Mouse (Mus musculus) C2C12 (cell line): ENCODE measurements around the gene E2f8.

Experiments
- CEBPB ChIP-seq: IDR thresholded peaks from one replicate; pipeline ENCODE4 v1.6.1; 2011; ENCODE audit warnings: low read depth, mild to moderate bottlenecking, control low read depth, moderate library complexity
- CTCF ChIP-seq: IDR thresholded peaks from one replicate; pipeline ENCODE4 v1.5.1; 2011; ENCODE audit not compliant: control insufficient read depth, insufficient read depth, insufficient read length
- MAX ChIP-seq: IDR thresholded peaks from one replicate; pipeline ENCODE4 v1.6.1; 2011; ENCODE audit warnings: mild to moderate bottlenecking, control low read depth
- USF1 ChIP-seq: IDR thresholded peaks from one replicate; pipeline ENCODE4 v1.6.1; 2011; ENCODE audit warnings: low read depth, mild to moderate bottlenecking, control low read depth, moderate library complexity

DNA sequence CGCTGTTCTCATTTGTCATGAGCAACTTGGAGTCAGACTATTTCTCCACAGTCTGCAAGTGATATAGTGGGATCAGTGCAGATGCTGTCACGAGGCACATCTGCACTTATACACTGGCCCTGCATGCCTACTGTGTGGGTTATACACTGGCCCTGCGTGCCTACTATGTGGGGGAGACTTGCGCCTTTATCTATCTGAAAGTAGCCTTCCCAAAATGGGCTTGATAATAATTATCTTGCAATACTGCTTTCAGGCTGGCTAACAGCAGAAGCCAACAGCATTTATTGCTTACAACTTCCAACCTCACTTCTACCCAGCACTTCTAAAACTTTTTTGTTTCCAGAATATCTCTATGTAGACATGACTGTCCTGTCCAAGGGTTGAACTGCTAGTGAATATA lies 19.6 kb downstream of the E2f8 start:
- TF ChIP-seq USF1 (no peak), CTCF (no peak), CEBPB (no peak), MAX (no peak)
